Mouse (Mus musculus) gastrocnemius, postnatal 14 days (tissue): Measurements from ENCODE around the gene Cmtm3. TPM values are rescaled to one million over a fixed set of nuclear protein-coding genes. Genes with fewer than 3 reads are reported as not detected.
A peak's percentile ranks its signal among the peaks of the same experiment; 100 is the strongest.
"Not testable (repeated sequence)": the region's sequence is repeated elsewhere in the genome, so short reads cannot be mapped to it uniquely, and the experiment has no call there.

Experiments
- DNase-seq: peaks from one replicate; pipeline ENCODE4 v3.0.0; 2021; ENCODE audit warnings: mixed read lengths
- intact Hi-C: fragments of 180-260 bp; cut with DNase I; formaldehyde crosslinking; loops from one replicate; pipeline ENCODE4 v1.15.1; 2025; ENCODE audit warnings: low total_unique reads
- long read RNA-seq, 2 experiments: library from polyadenylated mRNA; stranded (forward); transcript quantifications; one replicate each; pipeline ENCODE4 v2.0.0; 2021
- total RNA-seq, 2 experiments: library from RNA; stranded (reverse); gene quantifications; 2 replicates each; pipeline ENCODE4 v1.2.3; 2021

Cmtm3 gene
- total RNA-seq, result 10 to 100 TPM; 15.2 to 21.7 TPM
- long read RNA-seq, experiment 1, partial matches to known transcripts, result 0 of 5 reads
- long read RNA-seq, experiment 1, other reads (novel, unspliced or antisense), result 1 of 5 reads
- long read RNA-seq, experiment 2, transcript Cmtm3-201 (5 exons, 1,616 nt), result major isoform, 6 of 8 reads
- long read RNA-seq, experiment 2, partial matches to known transcripts, result 0 of 8 reads
- long read RNA-seq, experiment 2, other reads (novel, unspliced or antisense), result 2 of 8 reads

GRCm38 (mm10) chr8:104339229-104339982 is at the start of gene Cmtm3:
Gene Cmtm3, plus strand, starts transcription at chr8:104339410.
- intact Hi-C loops, result no loop called here
- peak; percentile 49 for DNase-seq

- not testable (repeated sequence) for DNase-seq
- intact Hi-C loops, result loop anchor here (5.0 kb wide), 1 partner anchor 39 kb away; no protein-coding TSS in a partner anchor
These were observed 46.1 kb upstream of the Cmtm3 start, which contains the start of gene Cmtm2a for GRCm38 (mm10) chr8:104293081-104293480. Gene Cmtm2a, minus strand, starts transcription at chr8:104293181.

GRCm38 (mm10) chr8:104294396-104294795 is 44.8 kb upstream of the Cmtm3 start:
- intact Hi-C loops, result loop anchor here (5.0 kb wide), 1 partner anchor 38 kb away; no protein-coding TSS in a partner anchor
- no peak for DNase-seq

GRCm38 (mm10) chr8:104301577-104301976 is 37.6 kb upstream of the Cmtm3 start:
- peak; percentile 7 for DNase-seq
- intact Hi-C loops, result not testable (repeated sequence)

- DNase-seq, intact Hi-C loops: not testable (repeated sequence)
These were observed 36.7 kb upstream of the Cmtm3 start for GRCm38 (mm10) chr8:104302536-104302935.

- DNase-seq, result no peak
- intact Hi-C loops, result no loop called here
These were observed 34.2 kb upstream of the Cmtm3 start for GRCm38 (mm10) chr8:104304962-104305361.

- DNase-seq, intact Hi-C loops: not testable (repeated sequence)
These were observed 30.9 kb upstream of the Cmtm3 start for GRCm38 (mm10) chr8:104308341-104308740.

- intact Hi-C loops, result not testable (repeated sequence)
- peak; percentile 66 for DNase-seq
These were observed 29.6 kb upstream of the Cmtm3 start, which contains the start of the genes Gm45711 and Cmtm1 for GRCm38 (mm10) chr8:104309441-104310155. Gene Gm45711, minus strand, starts transcription at chr8:104310081. Gene Cmtm1, minus strand, starts transcription at chr8:104310145.

GRCm38 (mm10) chr8:104312023-104312422 is 27.2 kb upstream of the Cmtm3 start:
- intact Hi-C loops, DNase-seq: not testable (repeated sequence)

- DNase-seq, result peak; percentile 8
- intact Hi-C loops, result no loop called here
These were observed 25.9 kb upstream of the Cmtm3 start for GRCm38 (mm10) chr8:104313311-104313710.

GRCm38 (mm10) chr8:104321267-104321666 is 17.9 kb upstream of the Cmtm3 start, which contains the start of gene Gm11020:
Gene Gm11020, plus strand, starts transcription at chr8:104321567.
- DNase-seq, intact Hi-C loops: not testable (repeated sequence)

- intact Hi-C loops, DNase-seq: not testable (repeated sequence)
These were observed 17.3 kb upstream of the Cmtm3 start, which contains the start of gene Cmtm2b for GRCm38 (mm10) chr8:104321930-104322329. Gene Cmtm2b, plus strand, starts transcription at chr8:104322230.

GRCm38 (mm10) chr8:104332665-104333631 is 6.3 kb upstream of the Cmtm3 start:
- no peak for DNase-seq
- intact Hi-C loops, result loop anchor here (5.0 kb wide), 1 partner anchor 41 kb away; the partner anchor contains the start of gene Cmtm2a

- DNase-seq, result no peak
- intact Hi-C loops, result loop anchor here (5.0 kb wide), 1 partner anchor 41 kb away; the partner anchor contains the start of gene Cmtm2a
These were observed 5.4 kb upstream of the Cmtm3 start for GRCm38 (mm10) chr8:104333786-104334185.

- intact Hi-C loops, result loop anchor here (5.0 kb wide), 1 partner anchor 42 kb away; the partner anchor contains the start of gene Cmtm2a
- DNase-seq, result no peak
These were observed 5.0 kb upstream of the Cmtm3 start for GRCm38 (mm10) chr8:104334196-104334595.

GRCm38 (mm10) chr8:104336806-104337205 is 2.4 kb upstream of the Cmtm3 start:
- intact Hi-C loops, result no loop called here
- no peak for DNase-seq

GRCm38 (mm10) chr8:104337890-104338289 is 1.3 kb upstream of the Cmtm3 start:
- DNase-seq, result no peak
- intact Hi-C loops, result no loop called here

GRCm38 (mm10) chr8:104339983-104340232 is 698 bp downstream of the Cmtm3 start:
- intact Hi-C loops, result loop anchor here (5.0 to 10.0 kb wide), 4 partner anchors 65 to 225 kb away; partner anchors contain the start of gene Cklf
- DNase-seq, result peak; percentile 16
